Mouse (Mus musculus): Measurements from ENCODE around the gene Ncs1.

DNA sequence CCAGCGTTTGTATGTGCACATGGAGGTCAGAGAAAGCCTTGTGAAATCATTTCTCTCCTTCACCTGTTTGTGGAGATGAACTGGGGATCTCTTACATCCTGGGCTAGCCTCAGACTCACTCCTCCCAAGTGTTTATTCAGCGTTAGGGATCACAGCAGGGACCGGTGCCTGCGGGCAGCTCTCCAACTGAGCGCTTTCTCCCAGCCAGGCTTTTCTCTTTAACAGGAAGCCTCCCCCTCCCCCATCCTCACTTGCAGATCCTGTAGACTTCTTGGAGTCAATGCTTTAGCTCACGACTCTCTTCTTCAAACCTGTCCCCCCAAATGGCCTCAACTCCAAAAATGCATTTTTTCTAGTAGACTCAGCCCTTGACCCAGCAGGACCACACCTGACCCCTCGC, 4.0 kb upstream of the Ncs1 start:
- TF ChIP-seq CTCF (IDR thresholded peaks at IDR 0.05; ENCODE audit: low read depth): no peak
- TF ChIP-seq EP300 (IDR thresholded peaks at IDR 0.05; ENCODE audit: low read depth): no peak

All from liver, postnatal 0 days (tissue).